Comparison of ENCODE assay signal across 8 mouse cellular contexts in genomic region chr14:67135221-67136140, GRCm38 (mm10).
DNase-seq lines count a peak whose midpoint lies in the region; ATAC-seq and TF ChIP-seq lines count a peak whose summit lies in the region.
"Had no signal": no experiment of that assay in that cellular context is flagged by ENCODE, and none has a peak within 500 bp of the region (broad histone marks: within the 10 kb centered on the region; RNA-seq: fewer than 3 reads in every experiment).

No protein-coding gene starts in this region.

- peaks cover 11% of the 10 kb centered on the region for H3K27me3 ChIP-seq in embryonic facial prominence, embryonic 13.5 days
- H3K27me3 ChIP-seq in heart, embryonic 11.5 days (ENCODE audit: control insufficient read depth, insufficient read depth, low read length) = no peaks in the 10 kb centered on the region
- no peaks in the 10 kb centered on the region for H3K27me3 ChIP-seq in limb, embryonic 14.5 days (ENCODE audit: control insufficient read depth, insufficient read depth, low read length)
- no peaks in the 10 kb centered on the region for H3K27me3 ChIP-seq in neural tube, embryonic 15.5 days (replicated peaks)

- H3K9ac ChIP-seq in embryonic facial prominence, embryonic 13.5 days = no peak overlapping the region
- H3K9ac ChIP-seq in heart, embryonic 11.5 days (ENCODE audit: low read depth, low read length) = 0 out of 2 replicates have a peak overlapping the region, but pooled peaks have one; percentile 43
- no peak overlapping the region for H3K9ac ChIP-seq in limb, embryonic 14.5 days (ENCODE audit: low read depth, low read length, severe bottlenecking)
- no peak overlapping the region for H3K9ac ChIP-seq in neural tube, embryonic 15.5 days (replicated peaks)
- H3K9ac ChIP-seq: liver, embryonic 14.5 days had no signal

- H3K4me2 ChIP-seq in embryonic facial prominence, embryonic 13.5 days = peak overlapping the region; percentile 37
- peak overlapping the region; percentile 42 for H3K4me2 ChIP-seq in heart, embryonic 11.5 days
- peak overlapping the region; percentile 22 for H3K4me2 ChIP-seq in limb, embryonic 14.5 days (replicated peaks; ENCODE audit: low read depth, low read length, severe bottlenecking)
- H3K4me2 ChIP-seq in neural tube, embryonic 15.5 days = peak overlapping the region; percentile 19; the same call in 1 of the 2 replicates

- TF ChIP-seq POLR2A in limb, embryonic 14.5 days (IDR thresholded peaks at IDR 0.05; ENCODE audit: borderline replicate concordance, extremely low read depth, insufficient read depth, insufficient read length) = no peak

- peak; percentile 42 for DNase-seq in adrenal gland, postnatal 25 days
- peak; percentile 66 for DNase-seq in kidney, adult 9 months
- peak; percentile 93 for DNase-seq in limb, embryonic 14.5 days (ENCODE audit: low spot score)
- no peak for DNase-seq in thymus, postnatal 10 days (ENCODE audit: low spot score in 2 of 2)

- peaks cover 42% of the 10 kb centered on the region for H3K4me1 ChIP-seq in embryonic facial prominence, embryonic 13.5 days
- peaks cover 20% of the 10 kb centered on the region for H3K4me1 ChIP-seq in heart, embryonic 11.5 days (ENCODE audit: control insufficient read depth, insufficient read depth, low read length)
- peaks cover 24% of the 10 kb centered on the region for H3K4me1 ChIP-seq in limb, embryonic 14.5 days (ENCODE audit: control insufficient read depth, insufficient read depth, low read length)
- H3K4me1 ChIP-seq in neural tube, embryonic 15.5 days = peaks cover 22% of the 10 kb centered on the region

- no peak overlapping the region for H3K4me3 ChIP-seq in embryonic facial prominence, embryonic 13.5 days
- H3K4me3 ChIP-seq in heart, embryonic 11.5 days (ENCODE audit: low read depth, low read length) = no peak overlapping the region
- no peak overlapping the region for H3K4me3 ChIP-seq in limb, embryonic 14.5 days (replicated peaks; ENCODE audit: low read length)
- H3K4me3 ChIP-seq in neural tube, embryonic 15.5 days (replicated peaks) = no peak overlapping the region

- no peaks in the 10 kb centered on the region for H3K36me3 ChIP-seq in embryonic facial prominence, embryonic 13.5 days
- no peaks in the 10 kb centered on the region for H3K36me3 ChIP-seq in heart, embryonic 11.5 days (ENCODE audit: control insufficient read depth, insufficient read depth, low read length)
- no peaks in the 10 kb centered on the region for H3K36me3 ChIP-seq in limb, embryonic 14.5 days (ENCODE audit: control insufficient read depth, insufficient read depth, low read length)
- H3K36me3 ChIP-seq in neural tube, embryonic 15.5 days = no peaks in the 10 kb centered on the region

- 23% methylated on average over 18 of the region's 18 CpGs for WGBS in embryonic facial prominence, embryonic 13.5 days
- 31% methylated on average over 18 of the region's 18 CpGs for WGBS in heart, embryonic 11.5 days (ENCODE audit: insufficient replicate concordance)
- WGBS in limb, embryonic 14.5 days = 31% methylated on average over 18 of the region's 18 CpGs
- 31% methylated on average over 18 of the region's 18 CpGs for WGBS in neural tube, embryonic 15.5 days

- peak overlapping the region; percentile 78 for H3K27ac ChIP-seq in embryonic facial prominence, embryonic 13.5 days
- H3K27ac ChIP-seq in heart, embryonic 11.5 days (ENCODE audit: low read depth, low read length) = peak overlapping the region; percentile 66
- peak overlapping the region; percentile 29 for H3K27ac ChIP-seq in limb, embryonic 14.5 days (replicated peaks; ENCODE audit: low read depth, low read length)
- H3K27ac ChIP-seq in neural tube, embryonic 15.5 days (replicated peaks) = peak overlapping the region; percentile 72
- H3K27ac ChIP-seq: liver, embryonic 14.5 days had no signal

- no peaks in the 10 kb centered on the region for H3K9me3 ChIP-seq in embryonic facial prominence, embryonic 13.5 days
- no peaks in the 10 kb centered on the region for H3K9me3 ChIP-seq in heart, embryonic 11.5 days (replicated peaks; ENCODE audit: control insufficient read depth, low read length)
- H3K9me3 ChIP-seq in limb, embryonic 14.5 days (ENCODE audit: control insufficient read depth, low read length) = no peaks in the 10 kb centered on the region
- H3K9me3 ChIP-seq in neural tube, embryonic 15.5 days (replicated peaks) = no peaks in the 10 kb centered on the region

- ATAC-seq in embryonic facial prominence, embryonic 13.5 days (ENCODE audit: insufficient number of reproducible peaks, insufficient read depth, low FRiP score, low TSS enrichment, low read depth) = peak; percentile 85
- peak; percentile 64 for ATAC-seq in heart, embryonic 11.5 days (replicated peaks; ENCODE audit: insufficient number of reproducible peaks, low FRiP score, low TSS enrichment)
- ATAC-seq in limb, embryonic 14.5 days (ENCODE audit: low FRiP score, low read depth) = peak; percentile 92
- ATAC-seq in neural tube, embryonic 15.5 days (ENCODE audit: low FRiP score) = peak; percentile 81

Comparison
In these comparisons a context has a peak if more than half of its experiments do, and no peak if none do; other contexts are left out.
1. DNase-seq: peak in adrenal gland, postnatal 25 days (single experiment), kidney, adult 9 months (single experiment) and limb, embryonic 14.5 days (single experiment); none in thymus, postnatal 10 days (0 of 2).
2. Peak in every context shown above with its lines, with median percentiles within 50 percentile points of each other: ATAC-seq, H3K27ac ChIP-seq and H3K4me2 ChIP-seq.